Mouse (Mus musculus) stomach, postnatal 0 days (tissue): ENCODE measurements around the gene Dock1. TPM values are rescaled to one million over a fixed set of nuclear protein-coding genes. Genes with fewer than 3 reads are reported as not detected.
A peak's percentile ranks its signal among the peaks of the same experiment; 100 is the strongest.

Experiments
- ATAC-seq: fragments of 200-750 bp; cut with Nextera tagmentation; 2 replicates; pipeline ENCODE4 v1.8.0; 2017; ENCODE audit not compliant: low FRiP score, low TSS enrichment
- DNase-seq: peaks from one replicate; pipeline ENCODE4 v3.0.0-alpha.2; 2016; ENCODE audit warnings: low spot score
- H3K27ac ChIP-seq: fragments of 300-500 bp; sonication (generic); replicated peaks from 2 replicates; pipeline ENCODE4 v1.5.1; 2014; ENCODE audit warnings: mild to moderate bottlenecking, control low read depth
- H3K27me3 ChIP-seq: fragments of 300-500 bp; sonication (generic); 2 replicates; pipeline ENCODE4 v1.6.1; 2014; ENCODE audit warnings: low read length; ENCODE audit not compliant: control insufficient read depth, insufficient read depth
- H3K36me3 ChIP-seq: fragments of 300-500 bp; sonication (generic); 2 replicates; pipeline ENCODE4 v1.6.1; 2014; ENCODE audit warnings: low read length, mixed read lengths; ENCODE audit not compliant: control insufficient read depth, insufficient read depth
- H3K4me1 ChIP-seq: fragments of 300-500 bp; sonication (generic); replicated peaks from 2 replicates; pipeline ENCODE4 v1.6.1; 2014; ENCODE audit warnings: antibody characterized with exemption; ENCODE audit not compliant: control insufficient read depth, insufficient read depth
- H3K4me2 ChIP-seq: fragments of 300-500 bp; sonication (generic); replicated peaks from 2 replicates; pipeline ENCODE4 v1.6.1; 2014; ENCODE audit warnings: low read depth, mild to moderate bottlenecking, control low read depth, moderate library complexity
- H3K4me3 ChIP-seq: fragments of 300-500 bp; sonication (generic); 2 replicates; pipeline ENCODE4 v1.5.1; 2014; ENCODE audit warnings: low read depth, low read length, control low read depth
- H3K9ac ChIP-seq: fragments of 300-500 bp; sonication (generic); 2 replicates; pipeline ENCODE4 v1.6.1; 2014; ENCODE audit warnings: mild to moderate bottlenecking, low read length, control low read depth, mixed read lengths
- H3K9me3 ChIP-seq: fragments of 300-500 bp; sonication (generic); 2 replicates; pipeline ENCODE4 v1.6.1; 2016; ENCODE audit warnings: low read length; ENCODE audit not compliant: control insufficient read depth
- CTCF ChIP-seq: IDR thresholded peaks from 2 replicates; pipeline ENCODE4 v1.5.1; 2016; ENCODE audit warnings: antibody characterized with exemption, low read depth, mild to moderate bottlenecking, moderate library complexity
- EP300 ChIP-seq: optimal IDR thresholded peaks from 2 replicates; pipeline ENCODE3; 2016; ENCODE audit warnings: antibody characterized with exemption
- WGBS: fragments of 180-500 bp; shearing (Covaris S2); extraction: QIAGEN DNeasy Blood & Tissue Kit; methylation state at CpG from one replicate; pipeline ENCODE4 v1.1.7; 2014; 5-methylcytosine and 5-hydroxymethylcytosine counted together
- polyA plus RNA-seq: library from polyadenylated mRNA; unstranded; fragments of >200 nt; fragmentation: Nextera tagmentation; extraction: Ambion mirVana; gene quantifications from 2 replicates; pipeline ENCODE4 v1.2.1, GENCODE M21; 2015

Gene Dock1
- polyA plus RNA-seq, 1 experiment from 2014 or later = 8.5 TPM

- no peaks in the 10 kb centered on the region for H3K4me1 ChIP-seq
- no peak overlapping the region for H3K27ac ChIP-seq
- no peak overlapping the region for H3K4me2 ChIP-seq
- no peaks in the 10 kb centered on the region for H3K9me3 ChIP-seq
- DNase-seq (no peak), ATAC-seq (no peak)
- TF ChIP-seq EP300 (no peak), CTCF (no peak)
- no peak overlapping the region for H3K9ac ChIP-seq
- 73% methylated on average over 6 of the region's 6 CpGs for WGBS
- H3K4me3 ChIP-seq = no peak overlapping the region
- no peaks in the 10 kb centered on the region for H3K27me3 ChIP-seq
- no peaks in the 10 kb centered on the region for H3K36me3 ChIP-seq
Measured at GRCm38 (mm10) chr7:134943063-134943462, 272.6 kb downstream of the Dock1 start.

- DNase-seq = no peak
- 81% methylated on average over 7 of the region's 7 CpGs for WGBS
- ATAC-seq = no peak
Measured at GRCm38 (mm10) chr7:134943701-134944100, 273.2 kb downstream of the Dock1 start.

GRCm38 (mm10) chr7:134945925-134946716, 275.7 kb downstream of the Dock1 start:
- TF ChIP-seq EP300 (no peak), CTCF (peak; percentile 52)

More at GRCm38 (mm10) chr7:134943701-134944100, 273.2 kb downstream of the Dock1 start:
- Histone ChIP-seq H3K27ac (no peak overlapping the region), H3K4me3 (no peak overlapping the region), H3K9me3 (no peaks in the 10 kb centered on the region), H3K36me3 (no peaks in the 10 kb centered on the region), H3K9ac (no peak overlapping the region), H3K4me1 (no peaks in the 10 kb centered on the region), H3K4me2 (no peak overlapping the region), H3K27me3 (no peaks in the 10 kb centered on the region)
- TF ChIP-seq EP300 = no peak
- TF ChIP-seq CTCF = no peak

GRCm38 (mm10) chr7:134959086-134959485, 288.6 kb downstream of the Dock1 start:
- Histone ChIP-seq H3K9ac (no peak overlapping the region), H3K4me3 (no peak overlapping the region), H3K27ac (no peak overlapping the region), H3K4me1 (no peaks in the 10 kb centered on the region), H3K27me3 (no peaks in the 10 kb centered on the region), H3K9me3 (no peaks in the 10 kb centered on the region), H3K36me3 (no peaks in the 10 kb centered on the region), H3K4me2 (no peak overlapping the region)
- WGBS = 87% methylated on average over 6 of the region's 6 CpGs
- DNase-seq (no peak), ATAC-seq (no peak)
- TF ChIP-seq CTCF = no peak
- no peak for TF ChIP-seq EP300

More at GRCm38 (mm10) chr7:134945925-134946716, 275.7 kb downstream of the Dock1 start:
- Histone ChIP-seq H3K4me2 (no peak overlapping the region), H3K27me3 (no peaks in the 10 kb centered on the region), H3K36me3 (no peaks in the 10 kb centered on the region), H3K27ac (no peak overlapping the region), H3K4me1 (no peaks in the 10 kb centered on the region), H3K9ac (no peak overlapping the region), H3K9me3 (no peaks in the 10 kb centered on the region), H3K4me3 (no peak overlapping the region)
- ATAC-seq (no peak), DNase-seq (no peak)
- WGBS = 87% methylated on average over 7 of the region's 7 CpGs

GRCm38 (mm10) chr7:134960871-134961270, 290.4 kb downstream of the Dock1 start:
- no peak overlapping the region for H3K4me2 ChIP-seq
- H3K4me3 ChIP-seq = no peak overlapping the region
- H3K9me3 ChIP-seq = no peaks in the 10 kb centered on the region
- WGBS = 66% methylated on average over 4 of the region's 4 CpGs
- H3K36me3 ChIP-seq = no peaks in the 10 kb centered on the region
- H3K27me3 ChIP-seq = no peaks in the 10 kb centered on the region
- H3K4me1 ChIP-seq = no peaks in the 10 kb centered on the region
- DNase-seq = no peak
- no peak for ATAC-seq
- H3K9ac ChIP-seq = no peak overlapping the region
- peak; percentile 70 for TF ChIP-seq CTCF
- no peak for TF ChIP-seq EP300
- no peak overlapping the region for H3K27ac ChIP-seq

- TF ChIP-seq EP300 = no peak
- TF ChIP-seq CTCF = no peak
- H3K4me3 ChIP-seq = no peak overlapping the region
- H3K27ac ChIP-seq = no peak overlapping the region
- no peak for ATAC-seq
- no peak overlapping the region for H3K9ac ChIP-seq
- DNase-seq = no peak
- H3K9me3 ChIP-seq = no peaks in the 10 kb centered on the region
- H3K4me2 ChIP-seq = no peak overlapping the region
- H3K4me1 ChIP-seq = no peaks in the 10 kb centered on the region
- 51% methylated on average over 2 of the region's 2 CpGs for WGBS
- no peaks in the 10 kb centered on the region for H3K27me3 ChIP-seq
- H3K36me3 ChIP-seq = no peaks in the 10 kb centered on the region
Measured at GRCm38 (mm10) chr7:134961608-134962007, 291.2 kb downstream of the Dock1 start.
